Mouse (Mus musculus): Measurements from ENCODE around the gene Tubb2b.

Gene Tubb2b

DNA sequence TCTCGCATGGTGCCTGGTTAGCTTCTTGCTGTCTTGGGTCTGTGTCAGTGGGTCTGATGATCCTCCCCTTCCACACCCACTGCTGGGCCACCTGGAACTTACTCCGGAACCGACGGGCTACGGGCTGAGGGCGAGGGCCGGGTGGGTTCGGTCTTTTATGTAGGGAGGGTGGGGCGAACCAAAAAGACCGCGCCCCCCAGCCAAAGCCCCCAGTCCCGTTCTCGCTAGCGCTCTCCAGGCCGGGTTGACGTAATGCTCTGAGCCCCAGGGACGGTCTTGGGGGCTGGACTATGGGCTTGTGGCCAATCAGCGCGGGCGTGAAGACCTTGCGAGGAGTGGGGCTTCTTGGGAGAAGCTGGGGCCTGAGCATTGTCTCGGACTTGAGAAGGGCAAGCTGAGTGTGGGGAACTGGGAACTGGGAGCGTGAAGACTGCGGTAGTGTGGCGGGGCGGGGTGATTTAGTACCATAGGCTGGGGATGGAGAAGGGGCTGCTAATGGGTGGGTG lies at the start of gene Tubb2b:
TSS of gene Tubb2b (minus strand) at position 241 of the 506 bp plus-strand sequence.
- DNase-seq = peak; percentile 70

- DNase-seq = no peak
These were observed 43.8 kb upstream of the Tubb2b start for GRCm38 (mm10) chr13:34174025-34174424.

DNA sequence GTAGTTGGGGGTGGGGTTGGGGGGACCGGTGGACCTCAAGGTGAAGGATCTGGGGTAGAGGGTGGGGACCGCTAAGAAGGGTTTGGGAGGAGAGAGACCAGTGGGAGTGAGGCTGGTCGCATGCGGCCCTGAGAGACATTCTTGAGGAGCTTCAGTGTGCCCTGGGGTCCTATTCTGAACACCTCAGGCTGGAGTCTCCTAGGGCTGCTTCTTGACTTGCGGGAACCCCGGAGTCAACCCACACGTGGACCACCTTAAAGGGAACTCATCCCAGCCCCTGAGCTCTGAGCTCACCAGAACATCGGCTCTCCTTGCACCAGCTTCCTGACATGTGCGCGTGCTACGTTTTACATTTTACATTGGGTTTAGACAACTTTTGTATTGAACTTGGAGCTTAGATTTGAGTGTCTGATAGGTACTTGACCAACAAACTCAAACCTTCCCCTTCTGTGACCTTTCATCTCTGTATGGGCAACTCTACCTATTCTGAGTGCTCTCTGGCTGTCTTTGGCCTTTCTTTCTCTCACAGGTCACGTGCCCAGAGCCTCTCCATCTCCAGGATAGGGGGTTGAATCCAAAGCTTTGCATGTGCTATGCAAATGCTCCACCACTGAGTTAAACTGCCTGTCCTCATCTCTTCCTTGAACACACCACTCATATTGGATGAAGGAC lies 33.2 kb upstream of the Tubb2b start:
- no peak for DNase-seq

DNA sequence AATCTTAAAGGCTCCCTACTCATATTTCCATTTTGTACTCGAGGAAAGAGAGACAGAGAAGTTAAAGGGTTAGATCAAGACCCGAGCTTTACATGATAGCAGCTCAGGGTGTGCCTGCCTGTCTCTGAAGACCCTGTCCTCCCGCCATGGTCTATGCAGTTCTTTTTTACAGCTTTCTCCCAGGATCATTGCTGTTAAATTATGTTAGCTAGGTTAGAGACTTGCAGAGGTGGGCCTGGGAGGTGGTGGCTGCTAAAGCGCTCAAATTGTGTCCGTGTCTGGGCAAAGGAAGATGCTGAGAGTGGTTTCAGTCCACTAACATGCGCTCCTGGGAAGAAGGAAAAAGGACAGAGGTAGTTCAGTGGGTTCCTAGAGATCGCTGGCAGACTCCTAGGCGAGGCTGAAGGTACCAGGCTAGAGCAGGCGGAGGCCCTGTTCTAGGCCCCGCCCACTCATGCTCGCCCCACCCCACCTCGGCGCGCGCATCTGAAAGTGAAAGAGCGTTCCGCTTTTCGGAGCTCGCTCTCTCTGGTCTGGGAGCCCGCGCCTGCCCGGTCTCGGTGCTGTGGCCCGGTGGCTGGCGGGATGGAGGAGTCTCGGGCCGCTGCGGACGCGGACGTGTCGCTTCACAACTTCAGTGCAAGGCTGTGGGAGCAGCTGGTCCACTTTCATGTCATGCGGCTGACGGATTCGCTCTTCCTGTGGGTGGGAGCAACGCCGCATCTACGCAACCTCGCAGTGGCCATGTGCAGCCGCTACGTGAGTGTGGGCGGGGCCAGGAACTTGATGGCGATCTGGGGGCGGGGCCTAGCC lies 32.4 kb upstream of the Tubb2b start, which contains the start of gene Psmg4:
TSS of gene Psmg4 (plus strand) at position 474 of the 813 bp plus-strand sequence.
- DNase-seq = peak; percentile 96

DNA sequence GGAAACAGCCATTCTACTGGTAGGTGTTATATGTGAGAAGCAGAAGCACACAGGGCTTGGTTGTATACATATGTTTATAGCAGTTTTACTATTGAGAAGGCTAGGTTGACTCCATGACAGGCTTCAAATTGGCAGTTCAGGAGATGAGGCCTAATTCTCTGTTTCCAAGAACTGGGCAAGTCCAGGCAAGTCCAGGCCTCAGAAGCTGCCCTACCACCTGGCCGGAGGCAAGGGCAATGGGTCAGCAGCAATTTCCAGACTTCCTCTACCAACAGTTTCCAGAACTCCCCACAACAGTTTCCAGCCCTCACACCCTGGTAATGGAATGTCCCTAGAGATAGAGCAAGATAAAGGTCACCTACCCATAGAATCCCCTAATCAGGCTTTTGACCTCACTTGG lies 29.7 kb upstream of the Tubb2b start:
- no peak for DNase-seq

- no peak for DNase-seq
These were observed 27.4 kb upstream of the Tubb2b start for GRCm38 (mm10) chr13:34157596-34158157.

- DNase-seq = no peak
These were observed 26.5 kb upstream of the Tubb2b start for GRCm38 (mm10) chr13:34156840-34157185.

- DNase-seq = no peak
These were observed 26.0 kb upstream of the Tubb2b start for GRCm38 (mm10) chr13:34156133-34156839.

DNA sequence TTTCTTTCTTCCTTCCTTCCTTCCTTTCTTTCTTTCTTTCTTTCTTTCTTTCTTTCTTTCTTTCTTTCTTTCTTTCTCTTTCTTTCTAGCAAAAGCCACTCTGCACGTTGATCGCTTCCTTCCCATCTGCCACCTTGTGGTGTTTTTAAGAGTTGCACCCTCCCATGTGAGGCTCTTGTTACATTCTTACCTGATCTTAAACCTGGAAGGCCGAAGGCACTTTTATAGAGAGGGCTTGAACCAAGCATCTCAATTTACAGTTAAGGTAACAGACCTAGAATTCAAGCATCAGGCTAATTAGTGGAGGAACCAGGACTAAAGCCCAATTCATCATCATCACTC lies 24.6 kb upstream of the Tubb2b start:
- peak; percentile 76 for DNase-seq

DNA sequence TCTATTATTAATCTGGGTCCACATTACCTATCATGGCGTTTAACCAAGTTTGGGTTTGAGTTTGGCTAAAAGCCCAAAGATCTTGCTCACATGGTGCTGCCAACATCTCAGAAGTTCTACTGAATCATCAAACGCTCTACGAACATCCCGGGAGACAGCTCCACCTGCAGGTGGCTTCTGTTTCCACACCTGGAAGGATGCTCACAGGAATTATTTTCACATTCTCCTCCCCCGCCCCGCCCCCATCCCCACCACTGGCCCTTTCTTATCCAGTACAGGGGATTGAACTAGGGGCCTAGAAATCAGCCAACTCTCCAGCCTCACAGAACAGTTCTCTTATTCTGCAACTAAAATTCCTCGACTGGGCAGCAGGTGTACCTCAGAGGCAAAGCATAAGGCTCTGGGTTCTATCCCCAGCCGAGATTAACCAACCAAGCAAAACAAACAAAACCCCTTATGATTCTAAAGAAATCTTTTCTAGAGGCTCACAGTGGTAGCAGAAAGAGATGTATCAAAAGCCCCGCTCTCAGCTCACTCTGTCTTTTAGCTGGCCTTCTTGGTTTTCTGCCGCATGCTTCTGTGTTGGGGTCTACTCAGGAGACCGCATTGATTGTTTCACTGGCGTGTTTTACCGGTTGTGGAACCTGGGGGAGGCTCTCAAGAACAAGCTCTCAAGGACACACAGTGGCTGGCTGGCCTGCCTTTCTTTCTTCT lies 24.1 kb upstream of the Tubb2b start:
- DNase-seq = peak; percentile 87

DNA sequence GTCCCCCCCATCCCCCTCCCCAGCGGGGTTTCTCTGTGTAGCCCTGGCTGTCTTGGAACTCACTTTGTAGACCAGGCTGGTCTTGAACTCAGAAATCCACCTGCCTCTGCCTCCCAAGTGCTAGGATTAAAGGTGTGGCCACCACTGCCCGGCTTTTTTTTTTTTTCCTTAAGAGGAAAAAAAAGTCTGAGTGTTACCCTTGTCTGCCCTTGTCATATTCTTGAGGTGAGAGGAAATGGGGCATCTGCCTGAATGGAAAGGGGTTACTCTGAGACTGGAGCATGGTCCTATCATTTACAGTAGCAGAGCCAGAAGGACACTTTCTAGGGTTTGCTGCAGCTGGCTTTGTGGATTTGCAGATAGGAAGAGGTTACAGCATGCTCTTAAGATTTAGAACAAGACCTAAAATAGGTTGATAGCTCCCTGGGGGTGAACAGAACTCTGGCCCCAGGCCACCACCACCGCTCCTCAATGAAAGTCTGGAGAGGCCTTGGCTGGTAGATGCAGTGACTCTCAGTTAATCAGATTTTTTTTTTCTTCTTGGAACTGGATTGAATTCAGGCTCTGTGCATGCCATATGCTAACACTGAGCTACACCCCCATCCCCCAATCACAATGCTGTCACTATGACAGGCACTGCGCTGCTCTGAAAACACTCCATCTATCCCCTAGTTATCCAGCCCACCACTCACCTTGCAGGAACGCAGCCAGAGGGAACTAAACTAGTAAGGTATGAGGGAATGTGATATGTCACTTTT lies 23.2 kb upstream of the Tubb2b start:
- DNase-seq = no peak

- DNase-seq = no peak
These were observed 22.4 kb upstream of the Tubb2b start for GRCm38 (mm10) chr13:34152695-34153094.

GRCm38 (mm10) chr13:34151425-34151824 lies 21.2 kb upstream of the Tubb2b start:
- no peak for DNase-seq

DNA sequence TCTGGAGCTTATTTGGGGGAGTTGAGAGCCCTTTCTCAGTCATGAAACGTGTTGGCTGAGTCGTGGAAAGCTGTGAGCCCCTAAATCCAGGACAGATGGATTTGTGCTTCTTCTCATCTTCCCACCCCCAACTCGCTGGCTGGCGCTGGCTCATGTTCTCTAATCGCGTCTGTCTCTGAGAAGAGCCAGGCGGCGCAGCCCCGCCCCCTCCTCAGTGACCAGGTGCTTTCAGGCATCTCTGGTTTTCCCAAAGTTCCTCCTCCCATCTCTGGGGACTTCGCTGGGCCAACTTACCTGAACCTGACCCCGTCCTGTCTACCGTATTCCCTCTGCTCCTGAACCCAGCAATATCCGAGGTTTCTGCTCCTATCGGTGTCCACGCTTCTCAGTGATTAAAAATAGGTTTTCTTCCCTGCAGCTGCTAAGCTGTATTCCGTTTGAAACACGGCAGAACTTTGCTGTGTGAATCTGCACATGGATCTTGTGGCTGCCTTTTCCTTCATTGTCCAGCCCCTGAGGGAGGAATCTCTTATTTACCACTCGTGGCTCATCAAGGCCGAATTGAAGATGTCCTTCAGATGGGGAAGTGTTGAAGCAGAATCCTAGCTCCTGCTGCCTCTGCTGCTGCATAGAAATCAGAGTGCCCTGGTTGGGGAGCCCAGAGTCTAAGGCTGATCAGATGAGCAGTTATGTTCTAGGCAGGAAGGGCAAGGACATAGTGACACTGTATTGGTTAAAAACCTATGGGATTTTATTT lies 20.2 kb upstream of the Tubb2b start:
- DNase-seq = no peak

DNA sequence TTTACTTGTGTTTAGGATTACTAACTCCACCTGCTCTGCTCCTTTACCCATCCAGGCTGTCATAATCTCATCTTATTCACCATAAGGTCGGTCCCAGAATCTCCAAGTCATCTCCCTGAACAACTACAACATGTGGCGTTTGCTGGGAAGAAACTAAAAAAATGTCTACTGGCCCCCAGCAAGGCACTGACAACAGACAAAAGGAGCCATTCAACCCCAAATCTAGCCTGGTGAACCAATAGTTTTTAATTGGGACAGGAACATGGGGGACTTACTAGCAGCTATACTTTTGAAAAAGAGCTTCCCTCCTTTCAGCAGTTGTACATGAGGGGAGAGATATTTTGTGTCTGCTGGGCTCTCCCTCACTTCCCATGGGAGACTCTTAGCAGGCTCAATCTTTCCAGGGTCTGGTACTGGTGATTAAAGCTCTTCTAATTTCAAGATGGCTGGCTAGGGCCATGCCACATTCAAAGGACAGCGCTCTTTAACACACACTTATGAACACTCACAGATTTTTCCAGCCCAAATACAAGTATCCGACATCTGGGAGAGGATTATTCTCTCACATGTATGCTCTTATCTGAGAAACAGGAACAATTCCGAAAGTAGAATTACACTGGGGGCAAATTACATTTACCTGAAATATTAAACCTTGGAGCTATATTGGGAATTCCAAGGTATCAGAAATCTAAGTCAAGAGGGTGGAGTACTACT lies 19.4 kb upstream of the Tubb2b start:
- no peak for DNase-seq

DNA sequence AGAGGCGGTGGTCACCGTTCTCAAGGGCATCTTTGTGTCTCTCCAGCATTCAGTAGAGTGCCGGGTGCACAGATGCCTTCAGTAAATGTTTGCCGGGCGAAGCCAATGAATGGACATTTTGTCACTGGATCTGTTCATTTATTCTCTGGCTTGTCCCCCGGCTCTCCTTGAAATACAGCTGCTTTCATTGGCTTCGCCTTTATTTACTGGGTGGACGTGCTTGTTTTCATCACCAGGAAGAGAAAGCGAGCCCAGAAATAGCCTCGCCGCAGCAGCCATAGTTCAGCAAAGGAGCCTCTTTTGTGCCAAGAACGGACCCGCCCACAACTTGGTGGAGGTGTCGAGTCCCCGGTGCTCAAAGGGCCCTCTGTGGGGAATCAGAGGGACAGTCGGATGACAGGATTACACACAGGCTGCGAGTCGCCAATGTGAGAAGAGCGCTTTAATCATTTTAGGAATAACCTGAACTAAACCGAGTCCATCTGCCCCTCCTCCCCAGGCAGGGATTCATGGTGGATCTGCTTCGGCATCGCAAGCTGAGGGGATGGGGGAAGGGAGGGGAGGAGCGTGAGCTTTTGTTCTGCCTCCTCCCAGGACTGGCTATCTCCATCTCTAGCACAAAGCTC lies 18.6 kb upstream of the Tubb2b start:
- DNase-seq = peak; percentile 59

GRCm38 (mm10) chr13:34148181-34148580 lies 17.9 kb upstream of the Tubb2b start:
- no peak for DNase-seq

DNA sequence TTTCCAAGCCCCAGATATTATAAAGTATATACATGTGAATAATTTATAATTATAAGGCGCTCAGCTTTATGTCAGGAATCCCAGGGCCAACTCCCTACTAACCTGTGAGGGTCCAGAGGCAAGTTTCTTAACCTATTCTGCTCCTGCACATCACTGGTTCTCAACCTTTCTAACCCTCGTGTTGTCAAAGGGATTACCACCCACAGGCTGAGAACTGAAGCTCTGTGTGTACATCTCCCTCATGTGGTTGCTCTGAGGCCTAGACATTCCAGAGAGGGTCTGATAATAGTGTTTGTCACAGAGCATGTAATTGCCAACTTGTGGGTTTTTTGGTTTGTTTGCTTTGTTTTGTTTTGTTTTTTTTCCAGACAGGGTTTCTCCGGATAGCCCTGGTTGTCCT lies 16.6 kb upstream of the Tubb2b start:
- DNase-seq = peak; percentile 15

GRCm38 (mm10) chr13:34143389-34143788 lies 13.1 kb upstream of the Tubb2b start:
- DNase-seq = no peak

GRCm38 (mm10) chr13:34136605-34137004 lies 6.3 kb upstream of the Tubb2b start:
- no peak for DNase-seq
